Mouse (Mus musculus): ENCODE results near the gene Agxt2. TPM values are rescaled to one million over a fixed set of nuclear protein-coding genes. Genes with fewer than 3 reads are reported as not detected.

Gene Agxt2
- total and polyA plus RNA-seq, 3 experiments = not detected

GRCm38 (mm10) chr15:10338606-10339005 is 19.7 kb upstream of the Agxt2 start:
- H3K27me3 ChIP-seq (ENCODE audit: control insufficient read depth in 1 of 2, insufficient read depth in 2 of 2, low read length in 2 of 2) = peaks cover 0 to under 1% of the 10 kb centered on the region in 2 experiments; a peak in 1 of 4 replicates
- H3K79me2 ChIP-seq (ENCODE audit: control insufficient read depth, insufficient read depth, low read length, poor library complexity) = no peaks in the 10 kb centered on the region
- no peak for TF ChIP-seq ETS1 (IDR thresholded peaks at IDR 0.05; ENCODE audit: low read depth, low read length)
- TF ChIP-seq EP300 (IDR thresholded peaks at IDR 0.05; ENCODE audit: low read depth in 1 of 2, low read length in 2 of 2) = no peak
- no peak for TF ChIP-seq CHD1 (IDR thresholded peaks at IDR 0.05; ENCODE audit: low read depth, low read length)
- no peak for TF ChIP-seq ELF1 (IDR thresholded peaks at IDR 0.05; ENCODE audit: low read depth, low read length)
- TF ChIP-seq MXI1 (IDR thresholded peaks at IDR 0.05; ENCODE audit: low read depth, low read length) = no peak
- TF ChIP-seq CHD2 (IDR thresholded peaks at IDR 0.05; ENCODE audit: low read length) = no peak
- TF ChIP-seq TCF12 (IDR thresholded peaks at IDR 0.05; ENCODE audit: low read depth, low read length) = no peak
- no peak for TF ChIP-seq GATA1 (IDR thresholded peaks at IDR 0.05; ENCODE audit: low read depth, low read length)
- TF ChIP-seq CTCF (IDR thresholded peaks at IDR 0.05 in 2 of 3, conservative IDR thresholded peaks at IDR 0.05 in 1 of 3; ENCODE audit: control insufficient read depth in 1 of 3, insufficient read depth in 1 of 3, low read depth in 2 of 3, low read length in 3 of 3, poor library complexity in 1 of 3, severe bottlenecking in 1 of 3) = no peak
- no peak for TF ChIP-seq UBTF (IDR thresholded peaks at IDR 0.05; ENCODE audit: borderline replicate concordance, insufficient read depth, low read depth, low read length)
- no peak for TF ChIP-seq POLR2AphosphoS5 (IDR thresholded peaks at IDR 0.05; ENCODE audit: borderline replicate concordance, low read depth, low read length)
- TF ChIP-seq NRF1 (IDR thresholded peaks at IDR 0.05; ENCODE audit: insufficient read depth, low read depth, low read length, poor library complexity, severe bottlenecking) = no peak
- no peak for TF ChIP-seq NELFE (IDR thresholded peaks at IDR 0.05; ENCODE audit: low read depth, low read length)
- no peak for TF ChIP-seq HCFC1 (IDR thresholded peaks at IDR 0.05; ENCODE audit: low read depth, low read length)
- DNase-seq (ENCODE audit: low read depth, low spot score) = no peak
- H3K9ac ChIP-seq (ENCODE audit: control insufficient read depth, low read depth, low read length, poor library complexity, severe bottlenecking) = no peak overlapping the region
- no peaks in the 10 kb centered on the region for H3K36me3 ChIP-seq (ENCODE audit: control insufficient read depth in 1 of 2, insufficient read depth in 2 of 2, low read length in 2 of 2)
- no peaks in the 10 kb centered on the region for H3K9me3 ChIP-seq (replicated peaks; ENCODE audit: insufficient read depth, low read length)
- H3K27ac ChIP-seq (ENCODE audit: control insufficient read depth, low read depth, low read length) = no peak overlapping the region
- no peaks in the 10 kb centered on the region for H3K4me1 ChIP-seq (ENCODE audit: control insufficient read depth in 1 of 2, insufficient read depth in 2 of 2, low read length in 2 of 2)
- H3K4me3 ChIP-seq (ENCODE audit: control insufficient read depth in 1 of 2, insufficient read depth in 1 of 2, low read depth in 2 of 2, low read length in 2 of 2) = no peak overlapping the region

- Histone ChIP-seq H3K27me3 (ENCODE audit: control insufficient read depth in 1 of 2, insufficient read depth in 2 of 2, low read length in 2 of 2) (no peaks in the 10 kb centered on the region), H3K79me2 (ENCODE audit: control insufficient read depth, insufficient read depth, low read length, poor library complexity) (no peaks in the 10 kb centered on the region), H3K36me3 (ENCODE audit: control insufficient read depth in 1 of 2, insufficient read depth in 2 of 2, low read length in 2 of 2) (no peaks in the 10 kb centered on the region), H3K27ac (ENCODE audit: control insufficient read depth, low read depth, low read length) (no peak overlapping the region), H3K4me1 (ENCODE audit: control insufficient read depth in 1 of 2, insufficient read depth in 2 of 2, low read length in 2 of 2) (no peaks in the 10 kb centered on the region), H3K9ac (ENCODE audit: control insufficient read depth, low read depth, low read length, poor library complexity, severe bottlenecking) (no peak overlapping the region), H3K9me3 (replicated peaks; ENCODE audit: insufficient read depth, low read length) (no peaks in the 10 kb centered on the region), H3K4me3 (ENCODE audit: control insufficient read depth in 1 of 2, insufficient read depth in 1 of 2, low read depth in 2 of 2, low read length in 2 of 2) (no peak overlapping the region)
- TF ChIP-seq JUND (IDR thresholded peaks at IDR 0.05; ENCODE audit: low read depth, low read length) (no peak), TBP (IDR thresholded peaks at IDR 0.05; ENCODE audit: low read depth, low read length) (no peak), MAFK (IDR thresholded peaks at IDR 0.05; ENCODE audit: borderline replicate concordance, low read depth, low read length) (no peak), ZMIZ1 (IDR thresholded peaks at IDR 0.05; ENCODE audit: low read depth, low read length) (no peak), ETS1 (IDR thresholded peaks at IDR 0.05; ENCODE audit: low read depth, low read length) (no peak), MXI1 (IDR thresholded peaks at IDR 0.05; ENCODE audit: low read depth, low read length) (no peak), ZNF384 (IDR thresholded peaks at IDR 0.05; ENCODE audit: low read depth, low read length) (no peak), SIN3A (IDR thresholded peaks at IDR 0.05; ENCODE audit: low read length) (no peak), NELFE (IDR thresholded peaks at IDR 0.05; ENCODE audit: low read depth, low read length) (no peak), CHD1 (IDR thresholded peaks at IDR 0.05; ENCODE audit: low read depth, low read length) (no peak), POLR2A (IDR thresholded peaks at IDR 0.05; ENCODE audit: control insufficient read depth in 1 of 2, insufficient read depth in 1 of 2, low read depth in 1 of 2, low read length in 2 of 2, poor library complexity in 1 of 2) (no peak), RCOR1 (IDR thresholded peaks at IDR 0.05; ENCODE audit: low read depth, low read length) (no peak), TCF12 (IDR thresholded peaks at IDR 0.05; ENCODE audit: low read depth, low read length) (no peak), GATA1 (IDR thresholded peaks at IDR 0.05; ENCODE audit: low read depth, low read length) (no peak)
- no peak for DNase-seq (ENCODE audit: low read depth, low spot score)
Measured at GRCm38 (mm10) chr15:10347044-10347443, 11.3 kb upstream of the Agxt2 start.

Measured in MEL (cell line).